Mouse (Mus musculus) liver, embryonic 14.5 days (tissue): ENCODE data around the gene Olfr700. TPM values are rescaled to one million over a fixed set of nuclear protein-coding genes. Genes with fewer than 3 reads are reported as not detected.
"Not testable (repeated sequence)": the region's sequence is repeated elsewhere in the genome, so short reads cannot be mapped to it uniquely, and the experiment has no call there.

Experiments
- ATAC-seq: fragments of 200-750 bp; cut with Nextera tagmentation; 2 replicates; pipeline ENCODE4 v1.8.0; 2017; ENCODE audit warnings: moderate number of reproducible peaks, mild to moderate bottlenecking, moderate library complexity; ENCODE audit not compliant: insufficient read depth
- DNase-seq, 3 experiments: peaks; one replicate each; pipeline ENCODE4 v3.0.0-alpha.2; 2012 to 2013; ENCODE audit warnings: low read depth in 3 of 3, low spot score in 3 of 3
- H3K27ac ChIP-seq: fragments of 300-500 bp; sonication (generic); 2 replicates; pipeline ENCODE4 v1.5.1; 2014; ENCODE audit warnings: moderate library complexity, mild to moderate bottlenecking, control low read depth, inconsistent platforms
- H3K27me3 ChIP-seq: fragments of 300-500 bp; sonication (generic); 2 replicates; pipeline ENCODE4 v1.6.1; 2014; ENCODE audit warnings: mild to moderate bottlenecking, low read length, moderate library complexity; ENCODE audit not compliant: control insufficient read depth, insufficient read depth
- H3K36me3 ChIP-seq: fragments of 300-500 bp; sonication (generic); replicated peaks from 2 replicates; pipeline ENCODE4 v1.6.1; 2014; ENCODE audit warnings: low read depth; ENCODE audit not compliant: control insufficient read depth, insufficient read depth
- H3K4me1 ChIP-seq, 2 experiments: fragments of 200-500 bp in 1 of 2; fragments of 300-500 bp in 1 of 2; sonication (generic) in 1 of 2; replicated peaks; 2 replicates each; pipeline ENCODE4 v1.6.1; 2012 to 2014; ENCODE audit warnings: antibody characterized with exemption in 1 of 2, inconsistent platforms in 1 of 2, low read length in 1 of 2; ENCODE audit not compliant: control insufficient read depth in 2 of 2, insufficient read depth in 2 of 2
- H3K4me2 ChIP-seq: fragments of 300-500 bp; sonication (generic); 2 replicates; pipeline ENCODE4 v1.6.1; 2014; ENCODE audit warnings: low read depth, mild to moderate bottlenecking, control low read depth, moderate library complexity
- H3K4me3 ChIP-seq, 2 experiments: fragments of 200-500 bp in 1 of 2; fragments of 300-500 bp in 1 of 2; sonication (generic) in 1 of 2; 2 replicates each; pipeline ENCODE4 v1.5.1; 2012 to 2014; ENCODE audit warnings: low read depth in 2 of 2, low read length in 2 of 2, mild to moderate bottlenecking in 2 of 2, control low read depth in 1 of 2, inconsistent platforms in 1 of 2, moderate library complexity in 1 of 2; ENCODE audit not compliant: insufficient read depth in 1 of 2
- H3K9ac ChIP-seq: fragments of 300-500 bp; sonication (generic); replicated peaks from 2 replicates; pipeline ENCODE4 v1.6.1; 2014; ENCODE audit warnings: mild to moderate bottlenecking, control low read depth, moderate library complexity
- H3K9me3 ChIP-seq: fragments of 300-500 bp; sonication (generic); 2 replicates; pipeline ENCODE4 v1.6.1; 2016; ENCODE audit warnings: low read length, mixed read lengths; ENCODE audit not compliant: control insufficient read depth
- CTCF ChIP-seq: IDR thresholded peaks from 2 replicates; pipeline ENCODE4 v1.5.1; 2016; ENCODE audit warnings: antibody characterized with exemption, low read depth, control low read depth
- EP300 ChIP-seq: IDR thresholded peaks from 2 replicates; pipeline ENCODE4 v1.6.1; 2016; ENCODE audit warnings: antibody characterized with exemption, low read depth
- WGBS: fragments of 180-500 bp; shearing (Covaris S2); extraction: QIAGEN DNeasy Blood & Tissue Kit; methylation state at CpG from one replicate; pipeline ENCODE4 v1.1.7; 2014; ENCODE audit not compliant: insufficient replicate concordance; 5-methylcytosine and 5-hydroxymethylcytosine counted together
- polyA plus RNA-seq, 2 experiments: library from polyadenylated mRNA; depleted of rRNA in 1 of 2; stranded (reverse) in 1 of 2; unstranded in 1 of 2; fragments of >200 nt; fragmentation: Nextera tagmentation in 1 of 2; extraction: Ambion mirVana in 1 of 2; gene quantifications; 2 replicates each; pipeline versions ENCODE4 v1.2.1 to v1.2.3; 2012 to 2014

The Olfr700 gene
- polyA plus RNA-seq, 2 experiments: not detected

DNA sequence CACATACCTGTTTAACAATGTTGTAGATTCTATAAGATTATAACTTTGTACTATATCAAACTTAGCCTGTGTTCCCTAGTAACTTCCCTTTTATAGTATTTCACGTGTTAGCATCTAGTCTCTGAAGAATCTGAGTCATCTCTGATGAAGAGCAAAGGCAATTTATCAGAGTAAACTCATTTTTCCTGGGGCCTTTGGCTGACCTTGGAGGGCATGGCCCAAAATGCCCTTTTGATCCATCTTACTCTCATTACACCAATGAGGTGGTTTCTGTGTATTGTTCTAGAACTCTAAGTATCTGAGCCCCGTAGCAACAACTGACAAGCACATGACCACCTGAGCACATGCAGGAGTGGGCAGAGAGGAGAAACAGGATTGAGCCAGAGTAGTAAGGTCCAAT lies 5.2 kb upstream of the Olfr700 start, which contains the start of gene Olfr701:
Olfr701 (plus strand) TSS at position 301 of the 400 bp plus-strand sequence.
- H3K9me3 ChIP-seq: no peaks in the 10 kb centered on the region
- H3K27ac ChIP-seq: no peak within 1 kb of the TSS
- no peak within 1 kb of the TSS for H3K4me2 ChIP-seq
- 44% methylated on average over 2 of the region's 2 CpGs for WGBS
- no peak for DNase-seq
- H3K9ac ChIP-seq: no peak within 1 kb of the TSS
- TF ChIP-seq EP300 (no peak), CTCF (no peak)
- H3K4me3 ChIP-seq: no peak within 1 kb of the TSS
- H3K27me3 ChIP-seq: no peaks in the 10 kb centered on the region
- ATAC-seq: no peak
- no peaks in the 10 kb centered on the region for H3K36me3 ChIP-seq
- H3K4me1 ChIP-seq: no peaks in the 10 kb centered on the region

DNA sequence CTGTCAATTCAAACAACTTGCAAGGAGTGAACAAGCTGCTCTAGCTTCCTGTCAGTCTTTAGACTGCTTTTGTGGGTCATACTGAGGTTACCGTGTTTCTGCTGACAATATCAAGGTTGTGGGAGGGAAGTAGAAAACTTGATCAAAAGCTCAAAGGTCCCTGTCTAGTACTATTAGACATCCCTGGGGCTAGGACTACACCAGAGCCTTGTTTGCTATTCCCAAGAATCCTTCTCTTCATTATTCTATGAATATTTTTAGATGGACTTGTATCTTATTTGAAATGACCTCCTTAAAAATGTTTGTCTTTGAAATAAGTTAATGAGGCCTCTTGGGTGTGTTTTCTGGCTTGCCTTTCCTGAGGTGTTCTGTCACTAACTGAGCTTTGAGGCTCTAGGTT lies 15.5 kb downstream of the Olfr700 start, which contains the start of gene Olfr699:
Olfr699 (minus strand) TSS at position 101 of the 400 bp plus-strand sequence.
- ATAC-seq (no peak), DNase-seq (no peak)
- Histone ChIP-seq H3K36me3 (no peaks in the 10 kb centered on the region), H3K4me2 (no peak within 1 kb of the TSS), H3K4me3 (no peak within 1 kb of the TSS), H3K27me3 (no peaks in the 10 kb centered on the region), H3K9ac (no peak within 1 kb of the TSS), H3K27ac (no peak within 1 kb of the TSS), H3K9me3 (no peaks in the 10 kb centered on the region), H3K4me1 (no peaks in the 10 kb centered on the region)
- TF ChIP-seq CTCF (no peak), EP300 (no peak)
- 55% methylated on average over 1 of the region's 1 CpGs for WGBS

GRCm38 (mm10) chr7:106788330-106788729 lies 20.3 kb downstream of the Olfr700 start:
- H3K9ac ChIP-seq: no peak overlapping the region
- no peaks in the 10 kb centered on the region for H3K27me3 ChIP-seq
- DNase-seq: no peak
- H3K4me3 ChIP-seq: no peak overlapping the region
- H3K27ac ChIP-seq: no peak overlapping the region
- no peaks in the 10 kb centered on the region for H3K9me3 ChIP-seq
- no peaks in the 10 kb centered on the region for H3K4me1 ChIP-seq
- no peak for TF ChIP-seq CTCF
- no peak for TF ChIP-seq EP300
- H3K4me2 ChIP-seq: no peak overlapping the region
- H3K36me3 ChIP-seq: no peaks in the 10 kb centered on the region
- ATAC-seq: no peak

DNA sequence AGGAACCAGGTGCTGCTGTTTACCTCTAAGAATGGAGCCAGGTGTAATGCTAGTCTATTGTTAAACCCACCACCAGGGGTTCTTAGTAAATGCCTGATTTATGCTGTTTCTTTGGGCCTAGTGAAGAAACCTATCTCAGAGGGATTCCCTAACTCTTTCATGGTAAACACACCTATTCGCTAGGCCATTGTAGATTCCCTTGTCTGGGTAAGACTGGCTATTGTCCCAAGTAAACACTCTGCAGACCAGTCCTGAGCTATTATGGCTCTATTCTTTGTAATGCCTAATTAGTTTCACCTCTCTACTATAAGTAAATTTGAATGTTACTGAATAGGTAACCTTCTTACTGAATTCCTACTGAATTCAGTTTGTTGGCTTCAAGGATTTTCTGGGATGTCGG lies 47.6 kb downstream of the Olfr700 start:
- H3K9ac ChIP-seq, ATAC-seq, DNase-seq, H3K4me3 ChIP-seq, H3K4me1 ChIP-seq, H3K27me3 ChIP-seq, H3K36me3 ChIP-seq, H3K27ac ChIP-seq, H3K4me2 ChIP-seq, H3K9me3 ChIP-seq: not testable (repeated sequence)
- 84% methylated on average over 2 of the region's 2 CpGs for WGBS

DNA sequence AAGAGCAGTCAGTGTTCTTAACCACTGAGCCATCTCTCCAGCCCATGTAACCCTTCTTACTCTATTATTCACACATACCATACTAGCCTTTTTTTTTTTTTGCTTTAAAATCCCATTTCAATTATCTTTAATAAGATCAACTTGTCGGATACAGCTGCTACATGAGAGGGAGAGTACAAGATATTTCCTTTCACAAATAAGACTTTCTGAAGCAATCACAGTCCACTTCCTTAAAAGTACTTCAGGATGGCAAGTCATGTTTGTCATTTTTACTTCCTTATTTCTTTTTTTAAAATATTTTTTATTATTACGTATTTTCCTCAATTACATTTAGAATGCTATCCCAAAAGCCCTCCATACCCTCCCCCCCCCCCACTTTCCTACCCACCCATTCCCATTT lies 49.8 kb downstream of the Olfr700 start:
- Histone ChIP-seq H3K27me3 (no peaks in the 10 kb centered on the region), H3K9me3 (no peaks in the 10 kb centered on the region), H3K4me2 (no peak overlapping the region), H3K27ac (no peak overlapping the region), H3K4me1 (no peaks in the 10 kb centered on the region), H3K9ac (no peak overlapping the region), H3K36me3 (no peaks in the 10 kb centered on the region), H3K4me3 (no peak overlapping the region)
- TF ChIP-seq EP300 (no peak), CTCF (no peak)
- WGBS: 81% methylated on average over 2 of the region's 2 CpGs
- ATAC-seq (no peak), DNase-seq (no peak)

Other genes starting within 250 kb of the Olfr700 start
- gene Olfr693, start 128.2 kb downstream of the Olfr700 start, polyA plus RNA-seq (2012; rRNA removed): not detected in 2 replicates
- not detected in 2 replicates for gene Olfr693, start 128.2 kb downstream of the Olfr700 start, polyA plus RNA-seq (2014; fragmentation: Nextera tagmentation; extraction: Ambion mirVana)
- gene Olfr694, start 117.0 kb downstream of the Olfr700 start, polyA plus RNA-seq (2012; rRNA removed): not detected in 2 replicates
- gene Olfr694, start 117.0 kb downstream of the Olfr700 start, polyA plus RNA-seq (2014; fragmentation: Nextera tagmentation; extraction: Ambion mirVana): not detected in 2 replicates
- gene Olfr695, start 92.4 kb downstream of the Olfr700 start, polyA plus RNA-seq (2012; rRNA removed): not detected in 2 replicates
- gene Olfr695, start 92.4 kb downstream of the Olfr700 start, polyA plus RNA-seq (2014; fragmentation: Nextera tagmentation; extraction: Ambion mirVana): not detected in 2 replicates
- not detected in 2 replicates for gene Olfr697, start 66.4 kb downstream of the Olfr700 start, polyA plus RNA-seq (2012; rRNA removed)
- not detected in 2 replicates for gene Olfr697, start 66.4 kb downstream of the Olfr700 start, polyA plus RNA-seq (2014; fragmentation: Nextera tagmentation; extraction: Ambion mirVana)
- not detected in 2 replicates for gene Olfr698, start 53.4 kb downstream of the Olfr700 start, polyA plus RNA-seq (2012; rRNA removed)
- gene Olfr698, start 53.4 kb downstream of the Olfr700 start, polyA plus RNA-seq (2014; fragmentation: Nextera tagmentation; extraction: Ambion mirVana): not detected in 2 replicates
- not detected in 2 replicates for gene Olfr699, start 15.6 kb downstream of the Olfr700 start, polyA plus RNA-seq (2012; rRNA removed)
- not detected in 2 replicates for gene Olfr699, start 15.6 kb downstream of the Olfr700 start, polyA plus RNA-seq (2014; fragmentation: Nextera tagmentation; extraction: Ambion mirVana)
- not detected in 2 replicates for gene Olfr701, start 5.3 kb upstream of the Olfr700 start, polyA plus RNA-seq (2012; rRNA removed)
- gene Olfr701, start 5.3 kb upstream of the Olfr700 start, polyA plus RNA-seq (2014; fragmentation: Nextera tagmentation; extraction: Ambion mirVana): not detected in 2 replicates
- gene Olfr702, start 25.1 kb upstream of the Olfr700 start, polyA plus RNA-seq (2012; rRNA removed): not detected in 2 replicates
- gene Olfr702, start 25.1 kb upstream of the Olfr700 start, polyA plus RNA-seq (2014; fragmentation: Nextera tagmentation; extraction: Ambion mirVana): not detected in 2 replicates
- gene Olfr703, start 34.5 kb upstream of the Olfr700 start, polyA plus RNA-seq (2012; rRNA removed): not detected in 2 replicates
- not detected in 2 replicates for gene Olfr703, start 34.5 kb upstream of the Olfr700 start, polyA plus RNA-seq (2014; fragmentation: Nextera tagmentation; extraction: Ambion mirVana)
- not detected in 2 replicates for gene Olfr704, start 54.4 kb upstream of the Olfr700 start, polyA plus RNA-seq (2012; rRNA removed)
- not detected in 2 replicates for gene Olfr704, start 54.4 kb upstream of the Olfr700 start, polyA plus RNA-seq (2014; fragmentation: Nextera tagmentation; extraction: Ambion mirVana)
- not detected in 2 replicates for gene Olfr705, start 68.1 kb upstream of the Olfr700 start, polyA plus RNA-seq (2012; rRNA removed)
- not detected in 2 replicates for gene Olfr705, start 68.1 kb upstream of the Olfr700 start, polyA plus RNA-seq (2014; fragmentation: Nextera tagmentation; extraction: Ambion mirVana)
- not detected in 2 replicates for gene Olfr706, start 79.3 kb upstream of the Olfr700 start, polyA plus RNA-seq (2012; rRNA removed)
- not detected in 2 replicates for gene Olfr706, start 79.3 kb upstream of the Olfr700 start, polyA plus RNA-seq (2014; fragmentation: Nextera tagmentation; extraction: Ambion mirVana)
- gene Olfr707, start 92.4 kb upstream of the Olfr700 start, polyA plus RNA-seq (2012; rRNA removed): not detected in 2 replicates
- gene Olfr707, start 92.4 kb upstream of the Olfr700 start, polyA plus RNA-seq (2014; fragmentation: Nextera tagmentation; extraction: Ambion mirVana): not detected in 2 replicates
- not detected in 2 replicates for gene Olfr1532-ps1, start 99.2 kb upstream of the Olfr700 start, polyA plus RNA-seq (2012; rRNA removed)
- not detected in 2 replicates for gene Olfr1532-ps1, start 99.2 kb upstream of the Olfr700 start, polyA plus RNA-seq (2014; fragmentation: Nextera tagmentation; extraction: Ambion mirVana)
- gene Olfr709-ps1, start 123.4 kb upstream of the Olfr700 start, polyA plus RNA-seq (2012; rRNA removed): not detected in 2 replicates
- not detected in 2 replicates for gene Olfr709-ps1, start 123.4 kb upstream of the Olfr700 start, polyA plus RNA-seq (2014; fragmentation: Nextera tagmentation; extraction: Ambion mirVana)
- gene Olfr710, start 139.5 kb upstream of the Olfr700 start, polyA plus RNA-seq (2012; rRNA removed): not detected in 2 replicates
- not detected in 2 replicates for gene Olfr710, start 139.5 kb upstream of the Olfr700 start, polyA plus RNA-seq (2014; fragmentation: Nextera tagmentation; extraction: Ambion mirVana)
- not detected in 2 replicates for gene Olfr6, start 155.1 kb upstream of the Olfr700 start, polyA plus RNA-seq (2012; rRNA removed)
- gene Olfr6, start 155.1 kb upstream of the Olfr700 start, polyA plus RNA-seq (2014; fragmentation: Nextera tagmentation; extraction: Ambion mirVana): not detected in 2 replicates
- gene Olfr711, start 166.6 kb upstream of the Olfr700 start, polyA plus RNA-seq (2012; rRNA removed): not detected in 2 replicates
- gene Olfr711, start 166.6 kb upstream of the Olfr700 start, polyA plus RNA-seq (2014; fragmentation: Nextera tagmentation; extraction: Ambion mirVana): not detected in 2 replicates
- not detected in 2 replicates for gene Olfr2, start 197.2 kb upstream of the Olfr700 start, polyA plus RNA-seq (2012; rRNA removed)
- gene Olfr2, start 197.2 kb upstream of the Olfr700 start, polyA plus RNA-seq (2014; fragmentation: Nextera tagmentation; extraction: Ambion mirVana): not detected in 2 replicates
- gene Olfr713, start 222.3 kb upstream of the Olfr700 start, polyA plus RNA-seq (2012; rRNA removed): not detected in 2 replicates
- not detected in 2 replicates for gene Olfr713, start 222.3 kb upstream of the Olfr700 start, polyA plus RNA-seq (2014; fragmentation: Nextera tagmentation; extraction: Ambion mirVana)